Mouse (Mus musculus) limb, embryonic 14.5 days (tissue): ENCODE data around the gene Ptprn2. TPM values are rescaled to one million over a fixed set of nuclear protein-coding genes. Genes with fewer than 3 reads are reported as not detected.

ENCODE experiments used
- ATAC-seq: fragments of 200-750 bp; cut with Nextera tagmentation; 2 replicates; pipeline ENCODE4 v1.8.0; 2017; ENCODE audit warnings: low read depth, moderate number of reproducible peaks, moderate TSS enrichment; ENCODE audit not compliant: low FRiP score
- DNase-seq: peaks from one replicate; pipeline ENCODE4 v3.0.0-alpha.2; 2015; ENCODE audit warnings: low spot score
- H3K27ac ChIP-seq: fragments of 300-500 bp; sonication (generic); replicated peaks from 2 replicates; pipeline ENCODE4 v1.5.1; 2014; ENCODE audit warnings: low read depth, mild to moderate bottlenecking, low read length, moderate library complexity, mixed read lengths
- H3K27me3 ChIP-seq: fragments of 300-500 bp; sonication (generic); 2 replicates; pipeline ENCODE4 v1.6.1; 2014; ENCODE audit warnings: low read length, mixed read lengths; ENCODE audit not compliant: control insufficient read depth, insufficient read depth
- H3K36me3 ChIP-seq: fragments of 300-500 bp; sonication (generic); 2 replicates; pipeline ENCODE4 v1.6.1; 2014; ENCODE audit warnings: mild to moderate bottlenecking, low read length, moderate library complexity, mixed read lengths; ENCODE audit not compliant: control insufficient read depth, insufficient read depth
- H3K4me1 ChIP-seq: fragments of 300-500 bp; sonication (generic); 2 replicates; pipeline ENCODE4 v1.6.1; 2014; ENCODE audit warnings: antibody characterized with exemption, low read length, mixed read lengths; ENCODE audit not compliant: control insufficient read depth, insufficient read depth
- H3K4me2 ChIP-seq: fragments of 300-500 bp; sonication (generic); replicated peaks from 2 replicates; pipeline ENCODE4 v1.6.1; 2014; ENCODE audit warnings: low read depth, mild to moderate bottlenecking, low read length, moderate library complexity; ENCODE audit not compliant: severe bottlenecking
- H3K4me3 ChIP-seq: fragments of 300-500 bp; sonication (generic); replicated peaks from 2 replicates; pipeline ENCODE4 v1.5.1; 2014; ENCODE audit warnings: low read length
- H3K9ac ChIP-seq: fragments of 300-500 bp; sonication (generic); 2 replicates; pipeline ENCODE4 v1.6.1; 2014; ENCODE audit warnings: mild to moderate bottlenecking, low read depth, low read length, moderate library complexity; ENCODE audit not compliant: severe bottlenecking
- H3K9me3 ChIP-seq: fragments of 300-500 bp; sonication (generic); 2 replicates; pipeline ENCODE4 v1.6.1; 2016; ENCODE audit warnings: low read length; ENCODE audit not compliant: control insufficient read depth
- POLR2A ChIP-seq: fragments of 200-500 bp; IDR thresholded peaks from 2 replicates; pipeline ENCODE4 v1.8.0; 2012; ENCODE audit warnings: inconsistent platforms, mild to moderate bottlenecking, moderate library complexity, borderline replicate concordance; ENCODE audit not compliant: insufficient read depth, insufficient read length; ENCODE audit errors: extremely low read depth
- WGBS: fragments of 180-500 bp; shearing (Covaris S2); extraction: QIAGEN DNeasy Blood & Tissue Kit; methylation state at CpG from one replicate; pipeline ENCODE4 v1.1.7; 2014; 5-methylcytosine and 5-hydroxymethylcytosine counted together
- polyA plus RNA-seq, 2 experiments: library from polyadenylated mRNA; depleted of rRNA in 1 of 2; stranded (reverse) in 1 of 2; unstranded in 1 of 2; fragments of >200 nt; fragmentation: Nextera tagmentation in 1 of 2; extraction: Ambion mirVana in 1 of 2; gene quantifications; 2 replicates each; pipeline versions ENCODE4 v1.2.1 to v1.2.3; 2012 to 2014

The Ptprn2 gene
- polyA plus RNA-seq, 2 experiments = 0.08 to 0.65 TPM

DNA sequence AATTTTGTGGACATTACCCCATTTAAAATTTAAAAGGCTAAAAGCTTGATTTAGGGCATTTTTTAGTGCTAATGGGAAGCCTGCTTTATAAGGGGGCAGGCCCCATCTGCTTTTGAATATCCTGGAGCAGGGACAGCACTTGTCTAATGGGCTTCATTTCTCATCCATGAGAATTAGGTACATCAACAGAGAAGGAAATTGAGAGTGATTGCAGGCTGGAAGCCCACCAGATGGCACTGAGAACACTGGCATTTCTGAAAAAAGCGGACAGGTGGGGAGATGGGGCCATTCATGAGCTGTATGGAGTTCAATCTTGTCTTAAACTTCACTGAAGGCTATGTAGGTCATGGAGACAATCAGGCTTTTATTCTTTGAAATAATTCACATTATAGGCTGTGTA lies 267.3 kb downstream of the Ptprn2 start:
- Histone ChIP-seq H3K4me1 (no peaks in the 10 kb centered on the region), H3K4me3 (no peak overlapping the region), H3K27ac (no peak overlapping the region), H3K4me2 (no peak overlapping the region), H3K36me3 (no peaks in the 10 kb centered on the region), H3K9me3 (no peaks in the 10 kb centered on the region), H3K9ac (no peak overlapping the region), H3K27me3 (no peaks in the 10 kb centered on the region)
- WGBS = 67% methylated on average over 1 of the region's 1 CpGs
- no peak for TF ChIP-seq POLR2A
- DNase-seq = no peak
- ATAC-seq = no peak

DNA sequence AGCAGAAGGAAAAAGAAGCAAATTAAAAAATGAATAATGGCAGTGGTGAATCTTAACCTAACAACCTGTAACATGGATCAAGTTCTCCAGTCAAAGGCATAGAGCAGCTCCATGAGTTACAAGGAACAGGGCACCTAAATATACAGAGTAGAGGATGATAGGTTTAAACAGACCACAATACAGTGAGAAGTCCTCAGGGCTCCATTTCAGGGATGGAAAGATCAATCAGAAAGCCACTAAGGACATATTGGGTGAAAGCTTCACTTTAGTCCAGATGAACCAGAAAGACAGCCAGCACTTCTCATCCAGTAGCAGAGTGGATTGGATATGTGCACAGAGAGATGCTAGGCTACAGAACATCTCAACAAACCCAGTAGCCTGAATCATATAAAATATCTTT lies 278.4 kb downstream of the Ptprn2 start:
- Histone ChIP-seq H3K4me3 (no peak overlapping the region), H3K27me3 (no peaks in the 10 kb centered on the region), H3K36me3 (no peaks in the 10 kb centered on the region), H3K4me2 (no peak overlapping the region), H3K9me3 (no peaks in the 10 kb centered on the region), H3K4me1 (no peaks in the 10 kb centered on the region), H3K27ac (no peak overlapping the region), H3K9ac (no peak overlapping the region)
- no peak for TF ChIP-seq POLR2A
- ATAC-seq (no peak), DNase-seq (no peak)

DNA sequence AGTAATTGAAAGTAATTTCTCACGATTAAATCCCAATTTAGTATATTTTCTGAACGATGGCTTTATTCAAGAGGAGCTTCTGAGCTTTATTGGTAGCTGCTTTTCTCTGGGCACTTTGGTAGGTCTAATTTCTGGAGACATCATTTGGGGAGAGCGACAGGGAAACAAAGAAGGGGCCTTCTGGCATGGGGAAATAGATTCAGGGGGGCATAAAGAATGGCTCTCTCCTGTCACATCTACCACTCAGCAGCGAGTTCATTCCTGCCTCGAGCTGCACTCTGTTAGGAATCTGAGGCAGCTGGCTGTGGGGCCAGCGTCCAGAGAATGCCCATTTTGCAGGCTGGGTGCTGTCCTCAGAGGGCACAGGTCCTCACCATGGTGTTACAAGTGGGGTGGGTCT lies 285.4 kb downstream of the Ptprn2 start:
- ATAC-seq (no peak), DNase-seq (no peak)
- no peaks in the 10 kb centered on the region for H3K4me1 ChIP-seq
- TF ChIP-seq POLR2A = no peak
- no peak overlapping the region for H3K27ac ChIP-seq
- WGBS = 65% methylated on average over 6 of the region's 6 CpGs
- H3K36me3 ChIP-seq = no peaks in the 10 kb centered on the region
- H3K9me3 ChIP-seq = no peaks in the 10 kb centered on the region
- no peak overlapping the region for H3K9ac ChIP-seq
- H3K27me3 ChIP-seq = no peaks in the 10 kb centered on the region
- no peak overlapping the region for H3K4me2 ChIP-seq
- H3K4me3 ChIP-seq = no peak overlapping the region

DNA sequence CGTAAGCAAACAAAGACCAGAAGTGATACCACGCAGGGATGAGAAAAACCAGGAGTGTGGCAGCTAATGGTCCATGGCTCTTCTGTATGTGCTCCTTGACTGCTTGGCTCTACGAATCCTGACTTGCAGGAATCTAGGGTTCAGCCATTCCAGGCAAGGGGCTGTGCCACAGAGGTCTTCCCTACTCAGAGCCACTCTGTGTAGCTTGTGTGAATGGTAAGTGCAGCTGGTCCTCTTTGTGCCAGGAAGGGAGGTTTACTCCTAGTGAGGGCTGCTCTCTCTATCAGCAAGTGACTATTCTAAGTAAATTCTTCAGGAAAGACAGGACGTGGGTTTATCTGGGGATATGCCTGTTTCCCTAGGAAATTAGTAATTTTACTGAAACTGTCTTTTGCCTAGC lies 286.0 kb downstream of the Ptprn2 start:
- TF ChIP-seq POLR2A = no peak
- 74% methylated on average over 4 of the region's 4 CpGs for WGBS

DNA sequence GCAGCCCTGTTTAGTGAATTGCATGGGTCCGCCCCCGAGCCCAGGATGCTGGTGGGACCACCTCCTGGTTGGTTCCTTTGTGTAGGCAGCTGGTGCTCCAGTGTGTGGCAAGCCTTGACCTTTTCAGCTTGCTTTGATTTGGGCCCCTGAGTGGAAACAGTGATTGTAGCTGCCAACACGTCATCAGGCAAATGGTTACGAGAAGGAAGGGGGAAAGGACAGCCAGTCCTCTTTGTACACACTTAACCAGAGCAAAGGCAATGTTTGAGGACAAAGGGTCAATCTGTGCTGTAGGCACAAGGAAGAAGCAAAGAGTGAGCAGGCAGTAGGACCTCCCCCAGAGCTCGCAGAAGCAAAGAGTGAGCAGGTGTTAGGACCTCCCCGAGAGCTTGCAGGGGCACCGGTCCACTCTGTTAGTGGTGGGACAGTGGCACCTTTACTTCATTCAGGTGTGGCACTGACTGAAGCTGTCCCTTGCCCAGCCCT lies 286.6 kb downstream of the Ptprn2 start:
- Histone ChIP-seq H3K9me3 (no peaks in the 10 kb centered on the region), H3K4me3 (no peak overlapping the region), H3K4me2 (no peak overlapping the region), H3K9ac (no peak overlapping the region), H3K36me3 (no peaks in the 10 kb centered on the region), H3K27ac (no peak overlapping the region), H3K4me1 (no peaks in the 10 kb centered on the region), H3K27me3 (no peaks in the 10 kb centered on the region)
- DNase-seq (no peak), ATAC-seq (no peak)
- WGBS = 32% methylated on average over 7 of the region's 7 CpGs
- no peak for TF ChIP-seq POLR2A

More for the DNA sequence above, 286.0 kb downstream of the Ptprn2 start:
- Histone ChIP-seq H3K4me3 (no peak overlapping the region), H3K9me3 (no peaks in the 10 kb centered on the region), H3K27me3 (no peaks in the 10 kb centered on the region), H3K36me3 (no peaks in the 10 kb centered on the region), H3K27ac (no peak overlapping the region), H3K4me2 (no peak overlapping the region), H3K9ac (no peak overlapping the region), H3K4me1 (no peaks in the 10 kb centered on the region)
- no peak for DNase-seq
- no peak for ATAC-seq

DNA sequence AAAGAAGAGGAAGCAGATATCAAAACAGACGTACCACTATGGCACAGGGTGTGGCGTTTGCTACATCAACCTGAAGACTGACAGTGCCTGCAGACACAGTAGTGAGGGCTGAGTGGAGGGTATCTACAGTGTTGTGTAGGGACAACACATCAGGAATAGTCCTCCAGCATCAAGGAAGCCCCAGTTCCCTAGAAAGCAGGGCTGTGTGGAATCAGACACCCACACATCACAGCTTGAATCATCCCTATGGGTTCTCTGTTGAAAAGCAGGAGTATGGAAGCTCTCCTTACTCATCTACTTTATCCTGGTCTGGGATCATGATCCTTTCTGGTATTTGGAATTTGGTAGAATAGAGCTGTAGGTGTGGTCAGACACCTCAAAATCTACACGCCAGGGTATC lies 287.8 kb downstream of the Ptprn2 start:
- H3K4me2 ChIP-seq = no peak overlapping the region
- DNase-seq (no peak), ATAC-seq (no peak)
- TF ChIP-seq POLR2A = no peak
- H3K4me1 ChIP-seq = no peaks in the 10 kb centered on the region
- H3K9me3 ChIP-seq = no peaks in the 10 kb centered on the region
- no peak overlapping the region for H3K27ac ChIP-seq
- no peak overlapping the region for H3K4me3 ChIP-seq
- H3K36me3 ChIP-seq = no peaks in the 10 kb centered on the region
- H3K9ac ChIP-seq = no peak overlapping the region
- WGBS = 87% methylated on average over 3 of the region's 3 CpGs
- H3K27me3 ChIP-seq = no peaks in the 10 kb centered on the region
